Mouse (Mus musculus) testis, adult 2 months (tissue): ENCODE results near the gene Hdac9.

Source experiments
- CTCF ChIP-seq: fragments of 200-500 bp; IDR thresholded peaks from 2 replicates; pipeline ENCODE4 v1.5.1; 2012; ENCODE audit warnings: low read depth, mild to moderate bottlenecking, inconsistent platforms, low read length, moderate library complexity; ENCODE audit not compliant: control insufficient read depth, insufficient read depth, insufficient replicate concordance
- POLR2A ChIP-seq: fragments of 200-500 bp; IDR thresholded peaks from 2 replicates; pipeline ENCODE4 v1.6.1; 2012; ENCODE audit warnings: low read depth, mild to moderate bottlenecking, inconsistent platforms, low read length, moderate library complexity; ENCODE audit not compliant: control insufficient read depth

DNA sequence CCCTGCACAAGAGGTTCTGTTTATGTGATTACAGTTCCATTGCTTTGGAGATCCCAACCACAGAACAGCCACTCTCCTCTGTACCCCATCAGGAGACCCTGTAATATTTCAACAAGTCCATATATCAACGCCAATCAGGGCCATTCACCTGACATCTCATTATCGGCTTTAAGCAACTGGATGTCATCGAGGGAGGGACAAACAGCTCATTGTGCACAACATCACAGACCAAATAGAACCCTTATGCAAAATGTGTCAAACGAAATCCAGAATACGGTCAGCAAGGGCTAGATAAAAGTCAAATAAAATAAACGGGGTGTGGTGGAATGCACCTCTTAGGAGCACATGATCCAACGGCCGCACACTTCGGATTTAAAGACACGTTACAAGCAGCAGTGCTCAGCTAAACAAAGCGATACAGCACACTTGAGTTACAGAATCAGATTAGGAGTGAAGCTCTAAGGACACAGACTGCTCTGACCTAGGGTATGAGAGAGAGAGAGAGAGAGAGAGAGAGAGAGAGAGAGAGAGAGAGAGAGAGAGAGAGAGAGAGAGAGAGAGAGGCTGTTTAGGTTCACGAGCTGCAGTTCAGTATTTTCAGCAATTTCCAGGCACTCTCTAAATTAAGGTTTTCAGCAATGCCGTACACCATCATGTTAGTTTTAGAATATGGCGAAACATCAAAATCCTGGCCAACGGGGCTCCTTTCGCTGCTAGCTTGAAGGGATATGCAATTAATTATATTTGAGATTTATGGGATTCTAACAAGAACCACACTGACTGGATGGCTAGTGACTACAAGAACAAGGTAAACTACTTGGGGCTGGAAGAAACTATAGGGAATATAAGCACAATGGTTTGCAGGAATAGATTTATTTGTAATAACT is 279.4 kb downstream of the Hdac9 start:
- TF ChIP-seq POLR2A (no peak), CTCF (no peak)
